Mouse (Mus musculus) megakaryocyte, embryonic 14.5 days (primary cell): ENCODE data around the gene Nat9.

Experiments used
- FLI1 ChIP-seq: IDR thresholded peaks from 2 replicates; pipeline ENCODE4 v1.6.1; 2012; ENCODE audit warnings: low read length, inconsistent platforms, mixed read lengths
- GATA1 ChIP-seq: IDR thresholded peaks from 3 replicates; pipeline ENCODE4 v1.6.1; 2012; ENCODE audit warnings: mixed read lengths, low read length, inconsistent platforms, borderline replicate concordance

DNA sequence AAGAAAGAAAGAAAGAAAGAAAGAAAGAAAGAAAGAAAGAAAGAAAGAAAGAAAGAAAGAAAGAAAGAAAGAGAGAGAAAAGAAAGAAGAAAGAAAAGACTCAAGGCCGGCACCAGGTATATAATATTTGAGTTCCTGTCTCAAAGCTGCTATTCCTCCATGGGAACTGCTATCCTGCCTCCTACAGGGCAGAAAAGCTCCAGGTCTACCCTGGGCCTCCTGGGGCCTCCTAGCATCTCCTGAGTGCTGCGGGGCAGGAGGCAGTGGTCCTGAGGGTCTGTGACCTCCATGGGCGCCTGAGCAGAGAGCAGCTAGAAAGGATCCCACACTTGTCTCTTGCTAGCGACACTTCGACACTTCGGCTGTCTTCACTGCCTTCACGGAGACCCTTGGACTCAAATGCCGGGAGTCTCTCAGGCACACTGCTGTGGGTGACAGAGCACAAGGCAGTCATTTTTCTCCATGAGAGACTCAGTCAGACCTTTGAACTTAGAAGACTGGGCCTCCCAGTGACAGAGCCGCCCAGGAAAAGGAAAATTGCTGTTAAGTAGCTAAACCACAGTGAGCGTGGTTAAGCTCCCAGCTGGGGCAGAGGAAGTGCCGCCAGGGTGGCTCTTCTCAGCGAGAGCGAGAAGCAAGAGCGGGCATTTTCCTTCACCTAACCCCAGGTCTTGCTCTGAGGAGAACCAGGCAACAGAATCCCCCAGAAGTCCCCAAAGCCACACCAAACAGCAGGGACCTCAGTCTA is 43.7 kb upstream of the Nat9 start:
- TF ChIP-seq GATA1 = no peak
- no peak for TF ChIP-seq FLI1
